Mouse (Mus musculus) right cerebral cortex, adult 18-20 months (tissue): ENCODE measurements around the gene Cdh11.

ENCODE experiments used
- DNase-seq: peaks from one replicate; pipeline ENCODE4 v3.0.0; 2022; ENCODE audit warnings: mixed read lengths

Cdh11 gene

DNA sequence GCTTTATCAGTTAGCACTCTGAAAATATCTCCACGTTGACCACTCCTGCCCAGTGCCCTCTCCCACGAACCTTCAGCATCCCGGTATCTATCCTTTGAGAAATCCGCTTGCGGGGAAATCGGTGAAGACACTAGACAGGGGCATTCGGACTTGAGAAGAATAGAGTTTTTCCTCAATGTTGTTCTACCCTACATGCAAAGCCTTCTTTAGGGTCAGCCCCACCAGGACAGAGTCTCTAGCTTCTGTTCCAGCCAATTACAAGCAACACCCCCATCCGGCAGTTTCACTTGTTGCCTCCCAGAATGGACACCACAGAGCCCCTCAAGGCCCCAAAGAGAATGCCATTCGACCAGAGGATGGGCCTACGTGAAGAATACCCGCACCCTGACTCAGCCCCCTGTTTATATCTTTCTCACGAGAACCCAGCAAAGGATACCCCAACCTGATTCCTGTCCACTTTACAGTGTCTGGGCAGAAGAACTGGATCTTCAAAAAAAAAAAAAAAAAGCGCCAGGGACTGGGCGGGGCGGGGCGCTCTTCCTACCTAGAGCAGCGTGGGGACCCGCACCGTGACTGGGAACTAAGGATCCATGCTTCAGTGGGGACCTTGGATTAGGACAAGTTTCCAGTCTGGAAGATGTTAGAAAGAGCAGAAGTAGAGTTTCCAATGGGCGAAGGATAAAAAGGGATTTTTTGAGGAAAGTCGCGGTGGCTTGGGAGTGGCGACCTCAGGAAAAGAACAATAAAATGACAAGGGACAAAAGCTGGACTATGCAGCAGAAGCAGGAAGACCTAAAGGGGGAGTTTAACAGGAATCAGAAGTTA, at the start of gene Cdh11:
Gene Cdh11 (minus strand): TSS at position 51 of the 825 bp plus-strand sequence.
- DNase-seq, result no peak

DNA sequence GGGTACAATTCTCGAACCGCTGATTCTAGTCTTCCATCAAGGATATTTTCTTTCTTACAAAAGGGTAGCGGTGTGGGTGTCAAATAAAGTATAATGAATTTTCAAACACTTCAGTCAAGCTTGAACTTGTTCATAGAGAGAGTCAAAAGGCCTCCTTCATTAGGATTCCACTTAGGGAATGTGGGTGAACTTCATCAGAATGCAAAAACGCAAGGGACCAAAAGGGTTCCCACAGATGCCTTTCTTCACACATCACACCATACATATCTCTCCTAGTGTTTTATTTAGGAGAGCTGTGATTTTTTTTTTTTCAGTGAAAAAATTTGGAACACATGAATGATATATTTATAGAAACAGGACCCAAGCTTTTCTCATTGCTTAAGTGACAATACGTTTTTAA, 28.5 kb upstream of the Cdh11 start:
- DNase-seq, result no peak

DNA sequence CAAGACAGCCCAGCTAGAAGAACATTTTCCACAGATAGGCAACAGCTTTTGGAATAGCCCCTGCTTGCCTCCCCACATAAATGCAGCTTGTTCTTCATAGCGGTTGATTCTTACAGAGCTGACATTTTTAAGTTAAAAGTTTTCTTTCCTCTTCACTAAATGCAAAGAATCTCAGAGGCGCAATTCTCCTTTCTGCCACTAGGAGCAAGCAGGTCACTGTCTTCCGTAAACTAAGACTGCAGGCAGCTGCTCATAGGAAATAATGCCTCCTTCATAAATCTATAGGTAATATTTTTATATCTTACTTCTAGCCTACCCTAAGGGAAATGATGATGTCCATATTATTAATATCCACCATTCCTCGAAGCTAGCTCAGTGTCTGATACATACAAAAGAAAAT, 4.9 kb upstream of the Cdh11 start:
- DNase-seq, result no peak

DNA sequence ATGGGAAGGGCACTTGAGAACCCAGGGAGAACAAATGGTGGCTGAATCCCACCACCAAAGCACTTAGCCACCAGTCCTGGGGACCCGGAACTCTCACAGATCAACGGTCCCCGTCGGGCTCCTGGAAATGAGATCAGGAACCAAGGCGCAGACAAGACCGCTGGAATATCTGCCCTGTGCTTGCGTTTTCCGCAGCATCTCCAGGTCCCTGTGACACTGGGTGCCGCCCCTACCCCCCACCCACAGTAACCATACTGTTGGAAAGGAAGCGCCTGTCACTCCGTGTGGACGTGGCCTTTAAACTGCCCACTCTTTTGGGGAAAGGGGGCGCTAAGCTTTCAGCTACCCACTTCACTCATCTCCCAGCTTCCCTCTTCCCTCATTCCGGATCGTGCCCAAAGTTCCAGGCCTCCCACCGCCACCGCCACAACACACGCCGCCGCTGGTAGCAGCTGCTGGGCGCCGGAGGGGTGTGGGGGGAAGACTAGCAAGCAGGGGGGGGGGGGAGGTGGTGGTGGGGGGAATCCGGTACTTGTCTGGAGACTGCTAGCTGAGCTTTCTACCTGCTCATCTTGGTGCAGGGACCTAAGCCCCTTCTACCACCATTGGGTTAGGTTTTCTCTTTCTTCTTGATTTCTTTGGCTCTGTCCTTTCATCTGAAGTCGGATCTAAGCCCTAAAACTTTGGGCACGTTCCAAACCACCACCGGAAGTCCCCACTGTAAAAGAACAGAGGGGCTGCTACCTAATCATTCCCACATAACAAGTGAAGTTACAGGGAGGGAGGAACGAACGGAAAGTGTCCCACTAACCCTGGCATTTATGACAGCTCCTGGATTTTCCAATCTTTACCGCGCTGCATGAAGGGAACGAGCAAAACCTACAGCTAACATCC, 1.3 kb upstream of the Cdh11 start:
- peak; percentile 39 for DNase-seq

- peak; percentile 80 for DNase-seq
Observed at GRCm38 (mm10) chr8:102784835-102785455, 497 bp downstream of the Cdh11 start.

DNA sequence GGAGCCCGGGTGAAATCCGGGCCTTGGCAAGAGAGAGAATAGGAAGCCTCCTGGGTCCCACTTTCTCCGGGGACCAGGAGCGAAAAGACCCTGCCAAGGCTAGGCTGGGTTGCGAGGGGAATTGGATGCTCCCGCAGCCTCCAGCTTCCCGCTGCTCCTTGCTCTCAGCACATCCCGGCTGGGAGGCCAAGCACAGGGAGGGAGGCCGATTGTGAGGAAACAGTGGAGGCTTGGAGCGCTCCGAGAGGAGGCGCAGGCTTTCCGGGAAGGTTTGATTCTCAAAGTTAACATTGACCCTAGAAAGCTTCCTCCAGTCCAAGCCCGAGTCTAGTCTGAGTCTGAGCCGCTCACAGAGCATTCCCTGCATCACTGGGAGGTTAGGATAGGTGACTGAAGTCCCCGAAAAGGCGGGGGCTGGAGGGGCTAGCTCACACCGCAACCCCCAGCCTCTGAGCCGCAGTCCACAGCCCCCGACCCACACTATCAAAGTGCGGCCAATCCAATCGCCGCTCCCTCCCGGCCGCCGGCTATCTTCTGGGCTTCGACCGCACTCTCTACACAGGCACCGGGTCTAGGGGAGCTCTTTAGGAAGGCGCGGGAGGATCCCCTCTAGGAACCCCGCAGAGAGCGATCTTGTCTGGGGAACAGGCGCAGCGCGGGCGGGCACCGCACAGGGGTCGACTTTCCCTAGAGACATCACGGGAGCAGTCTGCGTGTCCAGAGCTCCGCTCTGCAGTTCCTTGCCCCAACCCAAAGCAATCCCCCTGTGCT, 1.4 kb downstream of the Cdh11 start:
- DNase-seq, result peak; percentile 62

GRCm38 (mm10) chr8:102782707-102783489, 2.5 kb downstream of the Cdh11 start:
- DNase-seq, result no peak

DNA sequence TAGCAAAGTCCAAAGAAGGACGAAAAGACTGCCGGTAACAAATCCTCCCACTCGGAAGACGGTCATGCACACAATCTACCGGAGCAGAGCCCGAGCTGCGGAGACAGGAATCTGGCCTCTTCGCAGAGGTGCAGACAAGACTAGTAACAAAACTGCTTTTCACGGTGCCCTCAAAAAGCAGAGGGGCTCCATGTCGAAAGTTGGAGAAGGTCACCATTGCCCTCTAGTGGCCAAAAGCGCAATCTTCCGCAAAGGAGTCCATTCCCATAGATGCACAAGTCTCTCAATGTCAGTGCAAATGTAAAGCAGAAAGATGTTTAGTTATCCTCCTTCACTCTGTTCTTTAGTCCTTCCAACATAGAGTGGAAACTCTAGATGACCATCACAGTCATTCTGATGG, 4.5 kb downstream of the Cdh11 start:
- peak; percentile 85 for DNase-seq

- no peak for DNase-seq
Observed at GRCm38 (mm10) chr8:102774594-102774993, 10.8 kb downstream of the Cdh11 start.

GRCm38 (mm10) chr8:102771456-102771855, 14.0 kb downstream of the Cdh11 start:
- DNase-seq, result no peak

DNA sequence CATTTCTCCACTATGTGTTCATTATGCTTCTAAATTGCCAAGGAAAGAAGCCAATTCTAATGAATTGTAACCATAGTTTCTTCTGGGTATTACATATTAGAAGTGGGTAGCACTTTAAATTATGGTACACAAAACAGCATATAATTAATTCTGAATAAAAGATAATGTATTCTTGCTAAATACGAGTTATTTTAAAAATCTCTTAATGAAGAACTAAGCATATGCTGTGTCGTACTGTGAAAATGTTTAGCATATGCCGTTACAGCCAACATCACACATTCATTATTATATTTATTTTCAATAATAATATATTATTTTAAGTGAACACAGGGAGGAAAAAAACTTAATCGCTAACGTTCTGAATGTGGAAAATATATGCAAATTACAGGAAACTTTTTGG, 31.6 kb downstream of the Cdh11 start:
- DNase-seq, result no peak

DNA sequence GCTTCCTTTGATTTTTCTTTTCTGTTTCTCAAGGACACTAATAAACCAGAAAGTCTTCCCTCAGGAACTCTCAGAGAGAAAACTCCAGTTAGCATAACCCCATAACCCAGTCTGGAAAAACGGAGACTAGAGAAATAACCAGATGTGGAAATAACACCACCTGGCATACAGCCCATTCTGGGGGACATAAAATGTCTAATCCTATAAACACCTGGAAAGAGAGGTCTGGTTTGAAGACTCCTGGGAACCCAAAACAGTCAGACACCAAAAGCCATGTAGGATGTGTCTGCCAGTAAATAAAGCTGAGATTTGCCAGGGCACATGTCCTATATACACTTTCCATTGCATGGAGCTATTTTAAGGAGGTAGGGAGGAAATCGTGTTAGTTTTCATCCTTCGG, 42.5 kb downstream of the Cdh11 start:
- DNase-seq, result no peak

DNA sequence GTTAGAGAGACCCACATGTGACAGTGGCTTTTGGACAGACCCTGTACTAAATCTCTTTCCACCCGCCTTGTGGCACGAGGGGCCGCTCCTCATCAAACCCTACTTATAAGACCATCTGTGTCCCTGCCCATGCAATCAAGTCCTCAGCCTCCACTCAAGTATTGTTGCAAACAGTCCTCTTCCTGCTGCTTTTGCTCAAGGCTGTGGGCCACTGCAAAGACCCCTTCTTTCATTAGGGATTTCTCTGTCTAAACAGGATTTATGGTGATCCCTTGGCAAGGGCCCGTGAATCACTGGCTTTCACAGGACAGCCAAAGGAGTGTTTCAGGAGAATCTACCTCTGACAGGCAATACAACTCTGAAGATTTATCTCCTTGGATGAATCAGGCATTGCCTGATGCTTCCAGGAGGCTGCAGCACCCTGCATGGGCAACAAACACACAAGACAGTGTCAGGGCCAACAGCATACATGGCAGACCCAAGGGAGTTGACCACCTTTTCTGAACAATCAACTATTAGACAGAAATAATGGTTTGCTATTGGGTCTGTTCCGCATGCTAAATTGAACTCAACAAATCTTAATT, 43.3 kb downstream of the Cdh11 start:
- no peak for DNase-seq

DNA sequence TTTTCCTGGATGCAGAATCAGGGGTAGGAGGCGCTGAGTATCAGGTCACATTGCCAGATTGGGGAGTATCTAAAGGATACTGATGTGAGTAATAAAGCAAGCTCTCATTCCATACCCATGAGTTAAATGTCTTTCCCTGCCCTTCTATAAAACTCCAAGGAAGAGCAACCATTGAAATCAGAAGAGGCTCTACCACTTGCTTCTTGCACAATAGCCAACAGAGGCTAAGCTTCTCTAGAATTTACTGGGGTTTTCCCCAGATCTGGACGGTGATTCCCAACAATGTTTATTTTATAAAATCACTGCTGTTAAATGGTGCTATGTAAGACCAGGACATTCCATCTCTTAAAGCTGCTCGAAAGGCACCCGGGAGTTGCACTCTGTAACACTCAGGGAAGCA, 44.5 kb downstream of the Cdh11 start:
- no peak for DNase-seq

- peak; percentile 29 for DNase-seq
Observed at GRCm38 (mm10) chr8:102738961-102739487, 46.4 kb downstream of the Cdh11 start.

DNA sequence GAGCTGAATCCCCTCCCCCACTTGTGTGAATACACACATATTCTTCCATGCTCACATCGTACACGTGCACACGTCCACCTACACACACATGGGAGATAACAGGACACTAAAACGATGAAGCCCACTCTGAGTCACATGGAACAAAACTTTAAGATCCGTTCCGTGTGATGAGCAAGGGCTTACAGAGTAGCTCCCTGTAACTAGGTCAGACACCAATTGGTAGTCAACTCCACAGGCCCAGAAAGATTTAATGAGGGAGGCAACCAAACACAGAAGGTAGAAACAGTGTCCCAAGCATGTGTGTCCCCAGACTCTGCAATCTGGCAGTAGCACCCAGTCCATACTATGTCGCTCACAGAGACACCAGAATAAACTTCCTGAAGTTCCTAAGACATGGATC, 47.0 kb downstream of the Cdh11 start:
- DNase-seq, result peak; percentile 18

DNA sequence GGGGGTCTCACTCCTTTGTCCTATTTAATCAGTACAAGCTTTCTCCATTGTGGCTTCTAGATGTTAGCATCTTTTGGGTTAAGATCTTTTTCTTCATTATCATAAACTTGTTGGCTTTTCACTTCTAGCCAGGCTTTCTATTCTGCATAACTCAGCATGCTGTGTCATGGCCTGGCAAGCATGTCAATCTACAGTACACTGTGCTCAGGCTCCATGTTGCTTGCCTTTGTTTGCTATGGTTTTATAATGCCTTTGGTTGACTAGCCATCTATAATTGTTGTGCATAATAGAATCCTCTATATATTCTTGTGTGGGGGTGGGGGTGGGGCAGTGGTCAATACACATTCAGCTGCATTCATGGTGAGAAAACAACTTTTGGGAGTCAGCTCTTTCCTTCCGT, 51.0 kb downstream of the Cdh11 start:
- no peak for DNase-seq

- DNase-seq, result peak; percentile 25
Observed at GRCm38 (mm10) chr8:102726206-102726935, 59.1 kb downstream of the Cdh11 start.

GRCm38 (mm10) chr8:102725496-102725895, 59.9 kb downstream of the Cdh11 start:
- peak; percentile 17 for DNase-seq

DNA sequence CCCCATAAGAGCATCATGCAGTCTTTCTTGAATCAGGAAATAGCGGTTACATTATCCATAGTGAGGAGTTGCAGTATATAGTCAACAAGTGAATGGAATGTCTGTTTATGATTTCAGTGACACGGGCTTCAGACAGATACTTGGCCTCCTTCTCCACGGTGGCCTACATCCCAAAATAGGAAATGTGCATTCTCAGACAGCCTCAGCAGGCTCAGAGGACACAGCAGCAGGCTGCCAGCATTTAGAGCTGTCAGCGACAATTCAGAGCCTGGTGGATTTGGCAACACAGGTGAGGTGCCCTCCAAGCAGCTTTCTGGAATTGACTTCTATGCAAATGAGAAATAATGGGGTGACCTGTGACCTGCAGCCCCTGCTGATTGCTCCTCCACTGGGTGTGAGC, 69.5 kb downstream of the Cdh11 start:
- DNase-seq, result no peak
